Mouse (Mus musculus) CH12.LX (cell line): Measurements from ENCODE around the gene Bdh1. TPM values are rescaled to one million over a fixed set of nuclear protein-coding genes. Genes with fewer than 3 reads are reported as not detected.

Source experiments
- DNase-seq: peaks from one replicate; pipeline ENCODE4 v3.0.0-alpha.2; 2013; ENCODE audit errors: extremely low read depth
- H3K27ac ChIP-seq: 2 replicates; pipeline ENCODE4 v1.5.1; 2012; ENCODE audit warnings: low read depth, mild to moderate bottlenecking, control low read depth, moderate library complexity; ENCODE audit not compliant: insufficient read depth
- H3K27me3 ChIP-seq: replicated peaks from 2 replicates; pipeline ENCODE3; 2012; ENCODE audit warnings: inconsistent platforms
- H3K36me3 ChIP-seq, 2 experiments: replicated peaks in 1 of 2; 2 replicates each; pipeline versions ENCODE3 to v1.6.1; 2012; ENCODE audit warnings: inconsistent platforms in 1 of 2, low read length in 1 of 2, mild to moderate bottlenecking in 1 of 2, mixed read lengths in 1 of 2, moderate library complexity in 1 of 2; ENCODE audit not compliant: control insufficient read depth in 1 of 2, insufficient read depth in 1 of 2
- H3K4me1 ChIP-seq, 2 experiments: 2 replicates each; pipeline ENCODE4 v1.6.1; 2012; ENCODE audit warnings: inconsistent platforms in 1 of 2, moderate library complexity in 1 of 2; ENCODE audit not compliant: insufficient read depth in 2 of 2, control insufficient read depth in 1 of 2
- H3K4me2 ChIP-seq: 2 replicates; pipeline ENCODE4 v1.6.1; 2012; ENCODE audit warnings: low read depth, mild to moderate bottlenecking, control low read depth; ENCODE audit not compliant: poor library complexity, insufficient read depth, severe bottlenecking
- H3K4me3 ChIP-seq, 3 experiments: fragments of 150-350 bp in 1 of 3; sonication (generic) in 1 of 3; replicated peaks in 1 of 3; 2 replicates each; pipeline versions ENCODE3 to v1.5.1; 2011 to 2012; ENCODE audit warnings: low read depth in 2 of 3, low read length in 2 of 3, mild to moderate bottlenecking in 2 of 3, moderate library complexity in 2 of 3, control low read depth in 1 of 3, improper control_type of control experiment in 1 of 3, inconsistent platforms in 1 of 3, mixed read lengths in 1 of 3; ENCODE audit not compliant: poor library complexity in 1 of 3
- H3K79me2 ChIP-seq: replicated peaks from 2 replicates; pipeline ENCODE4 v1.6.1; 2012; ENCODE audit warnings: mild to moderate bottlenecking, moderate library complexity; ENCODE audit not compliant: control insufficient read depth, poor library complexity, insufficient read depth, severe bottlenecking; ENCODE audit errors: extremely low read depth
- H3K9ac ChIP-seq: 2 replicates; pipeline ENCODE4 v1.6.1; 2012; ENCODE audit warnings: low read depth, mild to moderate bottlenecking, control low read depth, moderate library complexity; ENCODE audit not compliant: insufficient read depth
- H3K9me3 ChIP-seq: replicated peaks from 2 replicates; pipeline ENCODE3; 2012; ENCODE audit warnings: low read length, inconsistent platforms, mixed read lengths
- BHLHE40 ChIP-seq: IDR thresholded peaks from 2 replicates; pipeline ENCODE4 v1.6.1; 2011; ENCODE audit warnings: mild to moderate bottlenecking, low read depth, low read length, improper control_type of control experiment
- CHD1 ChIP-seq: IDR thresholded peaks from 2 replicates; pipeline ENCODE4 v1.6.1; 2012; ENCODE audit warnings: low read depth, low read length, improper control_type of control experiment, inconsistent platforms
- CTCF ChIP-seq, 2 experiments: IDR thresholded peaks in 1 of 2; conservative IDR thresholded peaks in 1 of 2; 2 replicates each; pipeline ENCODE4 v1.5.1; 2011 to 2012; ENCODE audit warnings: low read depth in 2 of 2, low read length in 2 of 2, improper control_type of control experiment in 1 of 2, inconsistent platforms in 1 of 2, mild to moderate bottlenecking in 1 of 2, moderate library complexity in 1 of 2
- ELF1 ChIP-seq: IDR thresholded peaks from 2 replicates; pipeline ENCODE4 v1.6.1; 2014; ENCODE audit warnings: low read depth, mild to moderate bottlenecking, inconsistent platforms, low read length, improper control_type of control experiment
- EP300 ChIP-seq: IDR thresholded peaks from 2 replicates; pipeline ENCODE4 v1.6.1; 2011; ENCODE audit warnings: low read length, improper control_type of control experiment
- ETS1 ChIP-seq: conservative IDR thresholded peaks from 2 replicates; pipeline ENCODE4 v1.6.1; 2012; ENCODE audit warnings: low read depth, mild to moderate bottlenecking, inconsistent platforms, low read length, improper control_type of control experiment, moderate library complexity
- IRF4 ChIP-seq: IDR thresholded peaks from 2 replicates; pipeline ENCODE4 v1.6.1; 2014; ENCODE audit warnings: low read depth, mild to moderate bottlenecking, inconsistent platforms, low read length, improper control_type of control experiment
- JUN ChIP-seq: IDR thresholded peaks from 2 replicates; pipeline ENCODE4 v1.6.1; 2011; ENCODE audit warnings: low read depth, mild to moderate bottlenecking, low read length, improper control_type of control experiment, moderate library complexity; ENCODE audit not compliant: insufficient read depth
- KAT2A ChIP-seq: IDR thresholded peaks from 2 replicates; pipeline ENCODE4 v1.6.1; 2012; ENCODE audit warnings: low read length, improper control_type of control experiment, inconsistent platforms; ENCODE audit not compliant: insufficient replicate concordance
- MAFK ChIP-seq: IDR thresholded peaks from 2 replicates; pipeline ENCODE4 v1.6.1; 2011; ENCODE audit warnings: low read length, improper control_type of control experiment; ENCODE audit not compliant: insufficient replicate concordance
- MAZ ChIP-seq: IDR thresholded peaks from 2 replicates; pipeline ENCODE4 v1.6.1; 2012; ENCODE audit warnings: low read depth, mild to moderate bottlenecking, inconsistent platforms, low read length, improper control_type of control experiment, moderate library complexity
- MEF2A ChIP-seq: IDR thresholded peaks from 2 replicates; pipeline ENCODE4 v1.6.1; 2014; ENCODE audit warnings: low read depth, mild to moderate bottlenecking, inconsistent platforms, low read length, improper control_type of control experiment, borderline replicate concordance
- MXI1 ChIP-seq: IDR thresholded peaks from 2 replicates; pipeline ENCODE4 v1.6.1; 2011; ENCODE audit warnings: mild to moderate bottlenecking, low read depth, low read length, improper control_type of control experiment
- MYC ChIP-seq: IDR thresholded peaks from 2 replicates; pipeline ENCODE4 v1.6.1; 2011; ENCODE audit warnings: low read depth, mild to moderate bottlenecking, improper control_type of control experiment, low read length
- NELFE ChIP-seq: IDR thresholded peaks from 2 replicates; pipeline ENCODE4 v1.6.1; 2011; ENCODE audit warnings: low read depth, low read length, improper control_type of control experiment
- NRF1 ChIP-seq: IDR thresholded peaks from 2 replicates; pipeline ENCODE4 v1.6.1; 2014; ENCODE audit warnings: low read depth, mild to moderate bottlenecking, inconsistent platforms, low read length, improper control_type of control experiment, moderate library complexity
- POLR2A ChIP-seq: IDR thresholded peaks from 2 replicates; pipeline ENCODE4 v1.6.1; 2011; ENCODE audit warnings: low read depth, mild to moderate bottlenecking, improper control_type of control experiment, low read length
- POLR2AphosphoS2 ChIP-seq: IDR thresholded peaks from 2 replicates; pipeline ENCODE4 v1.6.1; 2011; ENCODE audit warnings: low read depth, low read length, improper control_type of control experiment
- RAD21 ChIP-seq: IDR thresholded peaks from 2 replicates; pipeline ENCODE4 v1.6.1; 2011; ENCODE audit warnings: low read depth, mild to moderate bottlenecking, low read length, improper control_type of control experiment, moderate library complexity
- SMC3 ChIP-seq: IDR thresholded peaks from 2 replicates; pipeline ENCODE4 v1.6.1; 2011; ENCODE audit warnings: low read depth, low read length, improper control_type of control experiment
- TBP ChIP-seq: conservative IDR thresholded peaks from 2 replicates; pipeline ENCODE4 v1.6.1; 2011; ENCODE audit warnings: low read depth, low read length, improper control_type of control experiment
- TCF12 ChIP-seq: IDR thresholded peaks from 2 replicates; pipeline ENCODE4 v1.6.1; 2014; ENCODE audit warnings: low read depth, mild to moderate bottlenecking, inconsistent platforms, low read length, improper control_type of control experiment
- USF1 ChIP-seq: IDR thresholded peaks from 2 replicates; pipeline ENCODE4 v1.6.1; 2014; ENCODE audit warnings: low read depth, mild to moderate bottlenecking, inconsistent platforms, low read length, improper control_type of control experiment
- ZMIZ1 ChIP-seq: IDR thresholded peaks from 2 replicates; pipeline ENCODE4 v1.6.1; 2012; ENCODE audit warnings: low read depth, mild to moderate bottlenecking, inconsistent platforms, low read length, improper control_type of control experiment
- ZNF384 ChIP-seq: IDR thresholded peaks from 2 replicates; pipeline ENCODE4 v1.6.1; 2012; ENCODE audit warnings: low read depth, low read length, improper control_type of control experiment, inconsistent platforms
- dilution Hi-C: fragments of 300-500 bp; cut with MboI; formaldehyde crosslinking; loops from 2 replicates; pipeline ENCODE4 v1.14.3; 2020; ENCODE audit warnings: low sequenced_read_pairs; ENCODE audit not compliant: extremely low pct_unique_long_range_greater_than_20kb, extremely low pct_ligation_motif_present
- in situ Hi-C: fragments of 300-500 bp; cut with MboI; formaldehyde crosslinking; loops from 3 replicates; pipeline ENCODE4 v1.14.3; 2019; ENCODE audit warnings: low sequenced_read_pairs, low pct_ligation_motif_present, low pct_unique_long_range_greater_than_20kb, mixed read lengths
- polyA plus RNA-seq: library from polyadenylated mRNA; unstranded; fragments of >175 nt; gene quantifications from 2 replicates; pipeline ENCODE4 v1.2.1, GENCODE M21; 2012; ENCODE audit warnings: low read depth; ENCODE audit not compliant: insufficient read length
- total RNA-seq, 2 experiments: library from RNA; depleted of rRNA; stranded (reverse); fragments of 300-350 nt in 1 of 2; fragments of >200 nt in 1 of 2; gene quantifications; 2 replicates each; pipeline ENCODE4 v1.2.3; 2012 to 2014

The Bdh1 gene
- total and polyA plus RNA-seq, 3 experiments = 37.9 to 110 (median 54.3) TPM

DNA sequence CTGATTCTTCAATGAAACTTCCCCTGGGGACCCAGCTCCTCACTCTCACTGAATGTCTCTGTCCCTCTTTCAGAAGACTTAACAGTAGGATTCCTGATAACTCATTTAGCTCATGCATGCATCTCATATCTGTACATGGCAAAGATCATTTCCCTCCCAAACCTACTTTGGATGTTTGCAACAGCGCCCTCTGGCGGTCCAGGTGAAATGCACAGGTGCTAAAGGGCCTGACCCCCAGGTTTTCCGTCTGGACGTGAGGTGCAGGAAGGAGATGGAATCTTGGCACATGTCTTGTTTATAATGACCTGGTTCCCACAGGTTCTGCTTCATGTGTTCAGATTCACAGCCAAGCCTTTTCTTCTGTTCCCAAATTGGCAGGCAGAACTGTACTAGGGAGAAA, 3.4 kb downstream of the Bdh1 start:
- Histone ChIP-seq H3K9ac (no peak overlapping the region), H3K4me2 (no peak overlapping the region), H3K4me1 (peaks cover 10 to 40% of the 10 kb centered on the region in 2 experiments; a peak in 3 of 4 replicates), H3K27ac (no peak overlapping the region), H3K36me3 (peaks cover 0 to 12% of the 10 kb centered on the region in 2 experiments), H3K9me3 (no peaks in the 10 kb centered on the region), H3K79me2 (no peaks in the 10 kb centered on the region), H3K27me3 (no peaks in the 10 kb centered on the region), H3K4me3 (no peak overlapping the region)
- TF ChIP-seq RAD21 = peak; percentile 54
- no peak for TF ChIP-seq ZNF384
- TF ChIP-seq ELF1 = 0 out of 2 replicates have a peak, but pooled peaks have one; percentile 22
- no peak for TF ChIP-seq NRF1
- 0 out of 2 replicates have a peak, but pooled peaks have one; percentile 40 for TF ChIP-seq MAZ
- peak; percentile 60 for TF ChIP-seq SMC3
- TF ChIP-seq KAT2A = no peak
- TF ChIP-seq TCF12 = no peak
- peak; percentile 92 to 100 for TF ChIP-seq CTCF (conservative IDR thresholded peaks at IDR 0.05 in 1 of 2, IDR thresholded peaks at IDR 0.05 in 1 of 2; ENCODE audit: low read depth in 2 of 2, low read length in 2 of 2)
- TF ChIP-seq BHLHE40 = peak; percentile 51
- no peak for TF ChIP-seq CHD1
- TF ChIP-seq MYC = 0 out of 2 replicates have a peak, but pooled peaks have one; percentile 30
- DNase-seq = peak; percentile 85
- dilution Hi-C loops = no loop called here
- in situ Hi-C loops = loop anchor here (10.0 kb wide), 1 partner anchor 141 kb away; no protein-coding TSS in a partner anchor

DNA sequence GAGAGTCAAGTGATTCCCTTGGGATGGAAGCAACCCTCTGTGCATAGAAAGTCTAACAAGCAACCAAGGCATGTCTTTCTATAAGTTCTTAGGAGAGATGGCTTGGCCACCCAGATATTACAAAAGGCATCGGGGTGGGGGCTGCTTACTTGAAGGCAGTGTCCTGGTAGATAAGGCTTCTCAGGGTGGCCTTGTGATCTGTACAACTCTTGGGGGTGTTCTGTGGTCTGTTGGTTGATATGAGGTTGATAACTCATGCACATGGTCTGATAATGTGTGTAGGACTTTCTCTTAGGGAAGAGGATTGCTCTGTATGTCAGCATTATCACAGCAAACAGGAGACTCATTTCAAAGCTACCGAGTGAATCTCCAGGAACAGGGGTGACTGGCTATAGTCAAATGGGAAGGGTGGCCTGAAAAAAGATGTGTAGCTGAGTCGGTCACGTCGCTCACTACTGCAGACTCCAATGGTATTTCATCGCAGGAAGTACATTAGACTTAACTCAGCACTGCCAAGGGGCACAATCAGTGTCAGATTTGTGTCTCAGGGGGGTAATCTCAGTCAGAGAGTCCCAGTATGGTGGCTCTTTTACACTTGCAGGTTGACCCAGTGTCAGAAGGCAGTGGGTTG, 4.5 kb downstream of the Bdh1 start:
- Histone ChIP-seq H3K27ac (no peak overlapping the region), H3K4me1 (peaks cover 10 to 48% of the 10 kb centered on the region in 2 experiments; a peak in 3 of 4 replicates), H3K4me2 (no peak overlapping the region), H3K9ac (no peak overlapping the region), H3K36me3 (peaks cover 0 to 9% of the 10 kb centered on the region in 2 experiments), H3K79me2 (no peaks in the 10 kb centered on the region), H3K4me3 (no peak overlapping the region), H3K27me3 (no peaks in the 10 kb centered on the region), H3K9me3 (no peaks in the 10 kb centered on the region)
- in situ Hi-C loops (loop anchor here (10.0 kb wide), 1 partner anchor 142 kb away; no protein-coding TSS in a partner anchor), dilution Hi-C loops (no loop called here)
- TF ChIP-seq NELFE (no peak), RAD21 (no peak), POLR2A (no peak), IRF4 (no peak), EP300 (no peak), TBP (no peak), MEF2A (no peak), MAFK (no peak), MXI1 (no peak), USF1 (no peak), ZMIZ1 (no peak), KAT2A (no peak), CTCF (conservative IDR thresholded peaks at IDR 0.05 in 1 of 2, IDR thresholded peaks at IDR 0.05 in 1 of 2; ENCODE audit: low read depth in 2 of 2, low read length in 2 of 2) (no peak), POLR2AphosphoS2 (no peak), MAZ (no peak), JUN (no peak), ETS1 (no peak), BHLHE40 (no peak)
- DNase-seq = no peak
